Mouse (Mus musculus): ENCODE measurements around the gene Saxo2. TPM values are rescaled to one million over a fixed set of nuclear protein-coding genes. Genes with fewer than 3 reads are reported as not detected.

The Saxo2 gene
- under 1 TPM in 1 of 2 experiments, not detected in 1; 0.87 TPM for total RNA-seq (2023)

GRCm38 (mm10) chr7:82648353-82649080 is at the start of gene Saxo2, which contains the start of gene Efl1:
Gene Saxo2 (minus strand): TSS chr7:82648528.
Gene Efl1 (plus strand): TSS chr7:82648614.

Other genes with a start within 250 kb of the Saxo2 start
- gene Efl1, start 86 bp upstream of the Saxo2 start, total RNA-seq (2023): 10 to 100 TPM; 30.7 to 32.4 TPM
- 1 to 10 TPM; 3.3 to 3.8 TPM for gene Mex3b, start 218.8 kb upstream of the Saxo2 start, total RNA-seq (2023)

All from B cell, adult 67 days (primary cell).